Mouse (Mus musculus) forebrain, embryonic 13.5 days (tissue): ENCODE data around the gene Nedd4. TPM values are rescaled to one million over a fixed set of nuclear protein-coding genes. Genes with fewer than 3 reads are reported as not detected.

Experiments used
- ATAC-seq: fragments of 200-750 bp; cut with Nextera tagmentation; 2 replicates; pipeline ENCODE4 v1.8.0; 2017
- H3K27ac ChIP-seq: fragments of 300-500 bp; sonication (generic); 2 replicates; pipeline ENCODE4 v1.5.1; 2015; ENCODE audit warnings: inconsistent platforms, mild to moderate bottlenecking, moderate library complexity
- H3K27me3 ChIP-seq: fragments of 300-500 bp; sonication (generic); 2 replicates; pipeline ENCODE4 v1.6.1; 2015; ENCODE audit warnings: mild to moderate bottlenecking, inconsistent platforms
- H3K36me3 ChIP-seq: fragments of 300-500 bp; sonication (generic); 2 replicates; pipeline ENCODE4 v1.6.1; 2015; ENCODE audit warnings: mild to moderate bottlenecking, inconsistent platforms; ENCODE audit not compliant: poor library complexity, severe bottlenecking
- H3K4me1 ChIP-seq: fragments of 300-500 bp; sonication (generic); 2 replicates; pipeline ENCODE4 v1.6.1; 2015; ENCODE audit warnings: inconsistent platforms
- H3K4me2 ChIP-seq: fragments of 300-500 bp; sonication (generic); 2 replicates; pipeline ENCODE4 v1.6.1; 2015; ENCODE audit warnings: inconsistent platforms, mild to moderate bottlenecking, moderate library complexity
- H3K4me3 ChIP-seq: fragments of 300-500 bp; sonication (generic); 2 replicates; pipeline ENCODE4 v1.5.1; 2015; ENCODE audit warnings: mild to moderate bottlenecking, inconsistent platforms
- H3K9ac ChIP-seq: fragments of 300-500 bp; sonication (generic); 2 replicates; pipeline ENCODE4 v1.6.1; 2015; ENCODE audit warnings: mild to moderate bottlenecking, inconsistent platforms
- H3K9me3 ChIP-seq: fragments of 300-500 bp; sonication (generic); replicated peaks from 2 replicates; pipeline ENCODE4 v1.6.1; 2016; ENCODE audit warnings: inconsistent platforms
- WGBS: fragments of 180-500 bp; shearing (Covaris S2); methylation state at CpG from one replicate; pipeline ENCODE4 v1.1.7; 2015; 5-methylcytosine and 5-hydroxymethylcytosine counted together
- polyA plus RNA-seq: library from polyadenylated mRNA; unstranded; fragments of >200 nt; fragmentation: Nextera tagmentation; extraction: Ambion mirVana; gene quantifications from 2 replicates; pipeline ENCODE4 v1.2.1, GENCODE M21; 2015

The Nedd4 gene
- polyA plus RNA-seq, 1 experiment from 2014 or later = 552 TPM

GRCm38 (mm10) chr9:72782121-72782520 lies 120.0 kb downstream of the Nedd4 start:
- Histone ChIP-seq H3K4me1 (no peaks in the 10 kb centered on the region), H3K4me2 (no peak overlapping the region), H3K36me3 (no peaks in the 10 kb centered on the region), H3K9ac (no peak overlapping the region), H3K4me3 (no peak overlapping the region), H3K27ac (no peak overlapping the region), H3K9me3 (no peaks in the 10 kb centered on the region), H3K27me3 (no peaks in the 10 kb centered on the region)
- WGBS = 71% methylated on average over 8 of the region's 8 CpGs
- no peak for ATAC-seq

DNA sequence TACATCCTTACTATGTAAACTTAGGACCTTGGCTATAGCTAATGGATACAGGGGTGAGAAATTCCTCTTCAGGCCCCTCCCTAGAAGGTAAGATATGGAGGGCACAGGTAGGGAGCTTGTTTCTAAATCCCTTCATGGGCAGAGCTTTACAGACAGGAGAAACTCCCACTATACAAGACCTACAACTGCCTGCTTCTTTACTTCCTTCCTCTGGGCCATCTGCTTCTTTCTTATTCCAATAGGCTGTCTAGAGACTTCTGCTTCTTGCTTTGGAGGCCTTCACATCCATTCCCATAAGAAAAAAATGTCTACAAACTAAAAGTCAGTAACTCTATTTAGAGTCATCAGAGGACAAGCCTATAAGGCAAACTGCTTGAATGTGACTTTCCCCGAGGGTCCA lies 125.6 kb downstream of the Nedd4 start:
- Histone ChIP-seq H3K4me2 (no peak overlapping the region), H3K4me3 (no peak overlapping the region), H3K4me1 (no peaks in the 10 kb centered on the region), H3K36me3 (no peaks in the 10 kb centered on the region), H3K27ac (no peak overlapping the region), H3K9me3 (no peaks in the 10 kb centered on the region), H3K9ac (no peak overlapping the region), H3K27me3 (peaks cover 5% of the 10 kb centered on the region; the same call in 1 of the 2 replicates)
- WGBS = 87% methylated on average over 1 of the region's 1 CpGs
- ATAC-seq = no peak

- Histone ChIP-seq H3K9ac (no peak overlapping the region), H3K36me3 (no peaks in the 10 kb centered on the region), H3K4me1 (no peaks in the 10 kb centered on the region), H3K9me3 (no peaks in the 10 kb centered on the region), H3K4me3 (no peak overlapping the region), H3K27me3 (peaks cover 5% of the 10 kb centered on the region; the same call in 1 of the 2 replicates), H3K27ac (no peak overlapping the region), H3K4me2 (no peak overlapping the region)
- ATAC-seq = no peak
- 53% methylated on average over 14 of the region's 14 CpGs for WGBS
Measured at GRCm38 (mm10) chr9:72790530-72791212, 128.5 kb downstream of the Nedd4 start.

GRCm38 (mm10) chr9:72791213-72791582 lies 129.1 kb downstream of the Nedd4 start:
- 55% methylated on average over 10 of the region's 10 CpGs for WGBS
- no peak overlapping the region for H3K4me2 ChIP-seq
- ATAC-seq = no peak

GRCm38 (mm10) chr9:72791681-72792080 lies 129.5 kb downstream of the Nedd4 start:
- Histone ChIP-seq H3K9ac (no peak overlapping the region), H3K36me3 (no peaks in the 10 kb centered on the region), H3K27ac (no peak overlapping the region), H3K4me1 (no peaks in the 10 kb centered on the region), H3K4me3 (no peak overlapping the region), H3K9me3 (no peaks in the 10 kb centered on the region), H3K27me3 (peaks cover 5% of the 10 kb centered on the region; the same call in 1 of the 2 replicates), H3K4me2 (no peak overlapping the region)
- ATAC-seq = no peak
- 22% methylated on average over 6 of the region's 6 CpGs for WGBS

More at GRCm38 (mm10) chr9:72791213-72791582, 129.1 kb downstream of the Nedd4 start:
- Histone ChIP-seq H3K4me3 (no peak overlapping the region), H3K27me3 (peaks cover 5% of the 10 kb centered on the region; the same call in 1 of the 2 replicates), H3K36me3 (no peaks in the 10 kb centered on the region), H3K9me3 (no peaks in the 10 kb centered on the region), H3K4me1 (no peaks in the 10 kb centered on the region), H3K9ac (no peak overlapping the region), H3K27ac (no peak overlapping the region)

GRCm38 (mm10) chr9:72795243-72795642 lies 133.1 kb downstream of the Nedd4 start:
- WGBS = 79% methylated on average over 3 of the region's 3 CpGs
- peaks cover 5% of the 10 kb centered on the region; the same call in 1 of the 2 replicates for H3K27me3 ChIP-seq
- H3K4me3 ChIP-seq = no peak overlapping the region
- H3K27ac ChIP-seq = no peak overlapping the region
- no peak overlapping the region for H3K4me2 ChIP-seq
- no peaks in the 10 kb centered on the region for H3K4me1 ChIP-seq
- no peak overlapping the region for H3K9ac ChIP-seq
- no peaks in the 10 kb centered on the region for H3K9me3 ChIP-seq
- ATAC-seq = no peak
- no peaks in the 10 kb centered on the region for H3K36me3 ChIP-seq

- no peak overlapping the region for H3K27ac ChIP-seq
- no peaks in the 10 kb centered on the region for H3K4me1 ChIP-seq
- H3K36me3 ChIP-seq = no peaks in the 10 kb centered on the region
- no peak overlapping the region for H3K9ac ChIP-seq
- no peak for ATAC-seq
- H3K4me3 ChIP-seq = no peak overlapping the region
- WGBS = 58% methylated on average over 9 of the region's 9 CpGs
- H3K9me3 ChIP-seq = no peaks in the 10 kb centered on the region
- H3K4me2 ChIP-seq = no peak overlapping the region
- H3K27me3 ChIP-seq = no peaks in the 10 kb centered on the region
Measured at GRCm38 (mm10) chr9:72797136-72797621, 135.0 kb downstream of the Nedd4 start.

Other genes starting within 250 kb of the Nedd4 start
- 28.8 and 30.4 TPM in 2 replicates for gene Mns1, start 224.3 kb upstream of the Nedd4 start, polyA plus RNA-seq
- 62.0 and 65.6 TPM in 2 replicates for gene Tex9, start 170.1 kb upstream of the Nedd4 start, polyA plus RNA-seq
- gene Rfx7, start 130.1 kb upstream of the Nedd4 start, polyA plus RNA-seq = 16.2 and 18.5 TPM in 2 replicates
- 0.43 and 0.74 TPM in 2 replicates for gene Prtg, start 144.5 kb downstream of the Nedd4 start, polyA plus RNA-seq